Mouse (Mus musculus): Measurements from ENCODE around the gene Cnot6l.

DNA sequence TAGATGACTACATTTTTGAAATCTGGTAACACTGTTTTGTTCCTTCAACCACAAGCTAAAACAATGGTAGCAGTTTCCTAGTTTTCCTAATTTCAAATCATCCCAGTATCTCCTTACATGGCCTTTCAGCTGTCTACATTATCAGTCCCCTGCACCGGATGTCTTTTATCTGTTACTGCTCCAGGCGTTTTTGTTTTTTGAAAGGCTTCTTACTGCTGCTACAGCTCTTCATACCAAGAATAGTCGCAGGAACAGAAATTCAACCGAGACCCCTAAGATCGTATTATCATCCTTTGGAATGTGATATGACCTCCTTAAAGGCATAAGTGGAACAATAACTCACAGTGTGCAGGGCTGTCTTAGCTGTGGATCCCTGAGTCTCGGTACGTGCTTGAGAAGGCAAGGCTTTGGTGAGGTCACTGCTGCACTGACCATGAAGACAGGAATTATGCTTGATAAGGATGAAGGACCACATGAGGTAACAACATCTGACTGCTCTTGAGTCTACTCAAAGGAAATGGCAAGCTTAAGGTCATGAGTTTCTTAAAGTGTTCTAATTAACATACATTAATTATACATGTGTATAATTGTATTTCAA lies 122.4 kb downstream of the Cnot6l start:
- TF ChIP-seq ZNF384 (IDR thresholded peaks at IDR 0.05; ENCODE audit: low read depth, low read length): no peak
- TF ChIP-seq MAFK (IDR thresholded peaks at IDR 0.05; ENCODE audit: insufficient read depth, low read depth, low read length): no peak

Measured in ES-E14 (cell line).